Mouse (Mus musculus) liver, adult 2 months (tissue): ENCODE data around the gene Notch2. TPM values are rescaled to one million over a fixed set of nuclear protein-coding genes. Genes with fewer than 3 reads are reported as not detected.

Experiments
- DNase-seq: peaks from one replicate; pipeline ENCODE4 v3.0.0-alpha.2; 2011; ENCODE audit warnings: low read depth, low spot score; ENCODE audit errors: extremely low read depth
- H3K27ac ChIP-seq: fragments of 200-500 bp; replicated peaks from 2 replicates; pipeline ENCODE4 v1.5.1; 2012; ENCODE audit warnings: low read depth, mild to moderate bottlenecking, control low read depth, inconsistent platforms, low read length; ENCODE audit not compliant: insufficient read depth
- H3K27me3 ChIP-seq: fragments of 200-500 bp; 2 replicates; pipeline ENCODE4 v1.6.1; 2012; ENCODE audit warnings: mild to moderate bottlenecking, moderate library complexity, low read length, inconsistent platforms; ENCODE audit not compliant: control insufficient read depth, insufficient read depth
- H3K36me3 ChIP-seq: fragments of 200-500 bp; 2 replicates; pipeline ENCODE4 v1.6.1; 2012; ENCODE audit warnings: low read length, inconsistent platforms; ENCODE audit not compliant: control insufficient read depth, insufficient read depth
- H3K4me1 ChIP-seq: fragments of 200-500 bp; 2 replicates; pipeline ENCODE4 v1.6.1; 2011; ENCODE audit warnings: low read length; ENCODE audit not compliant: control insufficient read depth, insufficient read depth
- H3K4me3 ChIP-seq: fragments of 200-500 bp; 2 replicates; pipeline ENCODE4 v1.5.1; 2011; ENCODE audit warnings: low read depth, mild to moderate bottlenecking, control low read depth, low read length, moderate library complexity; ENCODE audit not compliant: insufficient read depth
- H3K79me2 ChIP-seq: fragments of 200-500 bp; 2 replicates; pipeline ENCODE4 v1.6.1; 2012; ENCODE audit warnings: inconsistent platforms, mild to moderate bottlenecking, low read length, moderate library complexity; ENCODE audit not compliant: control insufficient read depth, insufficient read depth
- H3K9ac ChIP-seq: fragments of 200-500 bp; 2 replicates; pipeline ENCODE4 v1.6.1; 2012; ENCODE audit warnings: low read depth, mild to moderate bottlenecking, control low read depth, inconsistent platforms, low read length
- CTCF ChIP-seq: fragments of 200-500 bp; IDR thresholded peaks from 2 replicates; pipeline ENCODE4 v1.5.1; 2011; ENCODE audit warnings: low read depth, low read length, control low read depth
- POLR2A ChIP-seq: fragments of 200-500 bp; IDR thresholded peaks from 2 replicates; pipeline ENCODE4 v1.6.1; 2011; ENCODE audit warnings: low read length, control low read depth; ENCODE audit not compliant: insufficient read depth; ENCODE audit errors: extremely low read depth
- WGBS: fragments of 180-500 bp; shearing (Covaris S2); methylation state at CpG from one replicate; pipeline ENCODE4 v1.1.7; 2018; 5-methylcytosine and 5-hydroxymethylcytosine counted together
- polyA plus RNA-seq: library from polyadenylated mRNA; depleted of rRNA; stranded (reverse); fragments of >200 nt; gene quantifications from 2 replicates; pipeline ENCODE4 v1.2.3, GENCODE M21; 2012
- total RNA-seq: library from RNA; depleted of rRNA; stranded (reverse); fragments of >200 nt; gene quantifications from 2 replicates; pipeline ENCODE4 v1.2.3, GENCODE M21; 2014

The Notch2 gene
- total and polyA plus RNA-seq, 2 experiments, result 12.5 to 16.0 TPM

DNA sequence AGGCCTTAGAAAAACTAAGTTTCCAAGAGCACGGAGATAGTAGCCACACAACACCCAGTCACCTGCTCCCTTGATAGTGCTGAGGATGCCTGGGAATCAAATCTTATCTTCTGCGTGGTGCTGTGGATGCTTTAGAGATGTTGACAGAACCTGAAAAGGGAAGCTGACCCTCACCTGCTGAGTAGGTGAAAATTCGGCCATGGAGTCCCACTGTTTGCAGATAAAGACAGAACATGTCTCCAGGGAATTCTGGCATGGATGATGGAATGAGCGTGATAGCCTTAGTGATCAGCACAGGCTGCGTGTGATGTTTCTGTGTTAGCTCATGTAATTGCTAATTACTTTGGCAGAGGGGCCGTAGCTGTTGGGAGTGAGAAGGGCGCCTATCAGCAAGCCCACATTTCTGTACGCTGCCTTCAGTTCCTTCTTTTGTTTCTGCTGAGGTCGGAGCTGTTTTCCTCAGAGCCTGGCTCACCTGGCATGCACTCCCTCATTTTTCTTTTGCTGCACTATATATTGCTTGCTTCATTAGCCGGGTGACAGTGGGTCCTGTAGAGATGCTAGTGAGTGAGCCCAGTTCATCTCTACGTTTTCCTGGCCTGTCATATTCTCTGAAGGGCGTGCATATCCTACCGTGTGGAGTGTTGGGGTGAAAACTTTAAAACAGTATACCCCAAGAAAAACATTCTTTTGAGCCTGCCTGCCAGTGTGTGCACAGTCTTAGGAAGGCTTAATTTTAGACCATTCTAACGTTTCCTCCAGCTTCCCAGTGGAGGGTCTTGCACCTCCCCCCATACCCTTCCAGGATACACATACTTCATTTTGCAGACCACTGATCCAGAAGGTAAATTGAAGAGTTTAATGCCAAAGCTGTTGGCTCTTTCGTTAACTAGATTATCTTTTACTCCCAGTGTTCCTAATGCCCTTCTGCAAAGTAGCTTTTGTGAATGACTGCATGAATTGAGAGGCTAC lies 21.6 kb downstream of the Notch2 start:
- no peaks in the 10 kb centered on the region for H3K36me3 ChIP-seq
- no peak overlapping the region for H3K27ac ChIP-seq
- H3K4me3 ChIP-seq, result no peak overlapping the region
- TF ChIP-seq POLR2A (no peak), CTCF (no peak)
- peaks cover 14% of the 10 kb centered on the region for H3K4me1 ChIP-seq
- no peak for DNase-seq
- no peak overlapping the region for H3K9ac ChIP-seq
- 79% methylated on average over 15 of the region's 15 CpGs for whole genome bisulfite sequencing
- no peaks in the 10 kb centered on the region for H3K27me3 ChIP-seq
- H3K79me2 ChIP-seq, result peaks cover 66% of the 10 kb centered on the region

DNA sequence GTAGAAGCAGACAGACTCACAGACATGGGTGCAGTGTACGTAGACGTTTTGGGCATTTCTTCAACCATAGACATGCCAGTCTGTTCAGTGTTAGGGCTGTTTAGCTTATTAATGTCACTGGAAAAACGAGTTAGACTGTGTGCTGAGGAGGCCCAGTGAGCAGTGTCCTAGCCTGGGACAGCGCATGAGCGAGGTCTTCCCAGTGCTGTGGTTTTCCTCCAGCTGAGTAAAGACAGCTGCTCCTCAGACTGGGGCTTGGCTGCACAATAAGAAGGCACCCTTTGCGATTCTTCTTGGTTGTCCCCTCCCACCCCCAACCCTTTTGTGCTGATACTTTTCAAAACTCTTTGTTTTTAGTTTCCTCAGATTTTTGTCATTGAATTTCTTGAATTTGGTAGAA lies 22.8 kb downstream of the Notch2 start:
- no peak for TF ChIP-seq CTCF
- TF ChIP-seq POLR2A, result no peak
- peaks cover 10% of the 10 kb centered on the region for H3K4me1 ChIP-seq

GRCm38 (mm10) chr3:98037151-98037550 lies 23.8 kb downstream of the Notch2 start:
- Histone ChIP-seq H3K9ac (no peak overlapping the region), H3K27me3 (no peaks in the 10 kb centered on the region), H3K4me1 (peaks cover 9% of the 10 kb centered on the region), H3K4me3 (no peak overlapping the region), H3K36me3 (no peaks in the 10 kb centered on the region), H3K79me2 (peaks cover 62% of the 10 kb centered on the region), H3K27ac (no peak overlapping the region)
- DNase-seq, result no peak
- 74% methylated on average over 7 of the region's 7 CpGs for WGBS
- TF ChIP-seq CTCF (no peak), POLR2A (no peak)

More for the DNA sequence above, 22.8 kb downstream of the Notch2 start:
- 80% methylated on average over 6 of the region's 6 CpGs for WGBS
- H3K27me3 ChIP-seq, result no peaks in the 10 kb centered on the region
- no peaks in the 10 kb centered on the region for H3K36me3 ChIP-seq
- no peak for DNase-seq
- peaks cover 64% of the 10 kb centered on the region for H3K79me2 ChIP-seq
- no peak overlapping the region for H3K9ac ChIP-seq
- H3K4me3 ChIP-seq, result no peak overlapping the region
- no peak overlapping the region for H3K27ac ChIP-seq

- Histone ChIP-seq H3K27ac (no peak overlapping the region), H3K4me1 (peaks cover 17% of the 10 kb centered on the region), H3K4me3 (no peak overlapping the region), H3K36me3 (no peaks in the 10 kb centered on the region), H3K9ac (no peak overlapping the region), H3K79me2 (peaks cover 58% of the 10 kb centered on the region), H3K27me3 (no peaks in the 10 kb centered on the region)
- WGBS, result 70% methylated on average over 8 of the region's 8 CpGs
- TF ChIP-seq POLR2A, result no peak
- TF ChIP-seq CTCF, result no peak
- no peak for DNase-seq
Observed at GRCm38 (mm10) chr3:98038658-98039057, 25.3 kb downstream of the Notch2 start.

GRCm38 (mm10) chr3:98039223-98039622 lies 25.9 kb downstream of the Notch2 start:
- 73% methylated on average over 5 of the region's 5 CpGs for WGBS
- Histone ChIP-seq H3K79me2 (peaks cover 57% of the 10 kb centered on the region), H3K4me3 (no peak overlapping the region), H3K9ac (no peak overlapping the region), H3K36me3 (no peaks in the 10 kb centered on the region), H3K27ac (no peak overlapping the region), H3K4me1 (peaks cover 18% of the 10 kb centered on the region), H3K27me3 (no peaks in the 10 kb centered on the region)
- no peak for DNase-seq
- TF ChIP-seq CTCF (no peak), POLR2A (no peak)
